Mouse (Mus musculus) ES-Bruce4 (cell line): ENCODE data around the gene Klhl29.

Experiments used
- CTCF ChIP-seq: IDR thresholded peaks from one replicate; pipeline ENCODE4 v1.8.1; 2011; ENCODE audit warnings: low read depth, low read length
- POLR2A ChIP-seq: IDR thresholded peaks from one replicate; pipeline ENCODE4 v1.8.1; 2011; ENCODE audit warnings: low read length; ENCODE audit not compliant: insufficient read depth

DNA sequence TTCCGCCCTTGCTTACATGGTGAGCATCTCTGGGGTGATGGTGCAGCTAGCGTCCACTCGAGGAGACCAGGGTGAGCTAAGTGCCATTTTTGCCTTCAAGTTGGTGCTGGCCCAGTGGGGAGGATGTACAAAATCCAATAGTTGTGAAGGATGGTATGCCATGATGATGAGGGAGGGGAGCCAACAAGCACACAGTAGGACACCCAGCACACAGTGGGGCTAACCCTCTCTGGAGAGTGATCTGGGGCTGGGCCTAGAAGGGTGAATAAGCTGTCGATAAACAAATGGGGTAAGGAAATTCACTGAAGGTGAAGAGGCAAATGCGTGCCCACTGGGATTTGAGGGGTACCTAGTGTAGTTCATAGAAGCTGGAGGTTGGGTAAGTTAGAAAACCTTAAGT is 290.8 kb downstream of the Klhl29 start:
- no peak for TF ChIP-seq POLR2A
- no peak for TF ChIP-seq CTCF
